Mouse (Mus musculus): ENCODE measurements around the gene Ptprt. TPM values are rescaled to one million over a fixed set of nuclear protein-coding genes. Genes with fewer than 3 reads are reported as not detected.

The Ptprt gene
- polyA plus RNA-seq, 1 experiment from 2014 or later, result 2.4 TPM

DNA sequence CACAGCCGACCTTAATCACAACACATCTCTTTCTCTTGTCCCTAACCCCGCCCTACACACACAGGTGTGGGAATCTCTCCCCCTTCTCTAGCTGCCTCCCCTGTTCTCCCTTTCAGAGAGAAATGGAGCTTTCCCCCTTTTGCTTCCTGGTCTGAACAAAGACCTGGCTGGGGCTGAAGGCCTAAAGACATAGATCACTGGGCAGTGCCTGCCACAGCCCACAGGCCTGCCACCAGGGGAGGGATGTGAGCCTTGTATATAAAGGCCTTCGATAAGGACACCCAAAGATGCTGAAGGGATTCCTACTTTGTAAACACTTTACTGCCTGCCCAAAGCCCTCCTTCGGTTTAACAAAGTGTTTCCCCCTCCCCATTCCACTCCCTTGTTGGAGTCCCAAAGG lies 786 bp upstream of the Ptprt start:
- ATAC-seq (ENCODE audit: insufficient number of reproducible peaks, low FRiP score, low TSS enrichment, low read depth) (no peak), DNase-seq (ENCODE audit: low spot score) (peak; percentile 29)
- H3K9ac ChIP-seq (ENCODE audit: low read length), result no peak overlapping the region
- H3K9me3 ChIP-seq (ENCODE audit: control insufficient read depth, low read length), result no peaks in the 10 kb centered on the region
- no peak overlapping the region; the same call in 1 of the 2 replicates for H3K4me2 ChIP-seq (ENCODE audit: low read depth, severe bottlenecking)
- peak overlapping the region; percentile 47; the same call in 1 of the 2 replicates for H3K4me3 ChIP-seq (ENCODE audit: low read depth, low read length)
- peaks cover 15% of the 10 kb centered on the region; the same call in 1 of the 2 replicates for H3K4me1 ChIP-seq (ENCODE audit: control insufficient read depth, insufficient read depth, low read length)
- H3K36me3 ChIP-seq (ENCODE audit: control insufficient read depth, insufficient read depth, low read length), result no peaks in the 10 kb centered on the region
- H3K27ac ChIP-seq (replicated peaks; ENCODE audit: low read depth, low read length), result no peak overlapping the region
- peaks cover 28% of the 10 kb centered on the region for H3K27me3 ChIP-seq (ENCODE audit: control insufficient read depth, insufficient read depth, low read length)
- WGBS, result 13% methylated on average over 4 of the region's 4 CpGs

DNA sequence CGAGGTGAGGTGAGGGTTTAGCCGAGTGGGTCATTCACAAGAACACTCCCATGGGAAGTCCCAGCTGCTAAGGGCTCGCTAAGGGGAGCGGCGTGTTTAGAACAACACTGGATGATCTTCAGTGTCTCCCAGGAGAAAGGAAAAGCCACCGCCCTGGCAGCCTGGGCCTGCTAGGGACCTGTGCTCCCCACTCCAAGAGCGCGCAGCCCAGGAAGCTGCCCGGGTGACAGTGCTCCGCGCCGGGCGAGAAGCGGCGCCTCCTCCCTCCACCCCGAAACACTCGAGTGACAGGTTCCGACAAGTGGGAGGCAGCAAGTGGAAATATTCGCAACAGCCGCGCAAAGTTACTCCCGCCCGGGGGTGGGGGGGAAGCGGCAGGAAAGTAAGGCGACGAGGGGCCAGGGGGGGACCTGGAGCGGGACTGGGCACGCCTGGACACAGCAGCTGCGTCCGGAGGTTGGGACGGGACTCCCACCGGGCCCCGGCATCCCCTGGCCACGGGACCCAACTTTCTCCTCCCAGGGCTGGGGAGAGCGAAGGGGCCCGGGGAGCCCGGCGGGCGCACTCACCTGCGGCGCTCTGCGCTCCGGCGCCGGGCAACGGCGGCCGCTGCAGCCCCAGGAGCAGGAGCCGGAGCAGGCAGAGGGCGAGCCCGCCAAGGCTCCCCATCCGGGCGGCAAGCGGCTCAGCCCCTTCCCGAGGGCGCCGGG lies 561 bp downstream of the Ptprt start:
- Histone ChIP-seq H3K27me3 (ENCODE audit: control insufficient read depth, insufficient read depth, low read length) (peaks cover 28% of the 10 kb centered on the region), H3K27ac (replicated peaks; ENCODE audit: low read depth, low read length) (no peak overlapping the region), H3K9me3 (ENCODE audit: control insufficient read depth, low read length) (no peaks in the 10 kb centered on the region), H3K4me1 (ENCODE audit: control insufficient read depth, insufficient read depth, low read length) (peaks cover 15% of the 10 kb centered on the region; the same call in 1 of the 2 replicates), H3K4me2 (ENCODE audit: low read depth, severe bottlenecking) (peak overlapping the region; percentile 87), H3K4me3 (ENCODE audit: low read depth, low read length) (peak overlapping the region; percentile 47), H3K36me3 (ENCODE audit: control insufficient read depth, insufficient read depth, low read length) (no peaks in the 10 kb centered on the region), H3K9ac (ENCODE audit: low read length) (peak overlapping the region; percentile 47)
- ATAC-seq (ENCODE audit: insufficient number of reproducible peaks, low FRiP score, low TSS enrichment, low read depth) (no peak; the same call in 1 of the 2 replicates), DNase-seq (ENCODE audit: low spot score) (peak; percentile 60)
- WGBS, result under 1% methylated on average over 51 of the region's 57 CpGs

DNA sequence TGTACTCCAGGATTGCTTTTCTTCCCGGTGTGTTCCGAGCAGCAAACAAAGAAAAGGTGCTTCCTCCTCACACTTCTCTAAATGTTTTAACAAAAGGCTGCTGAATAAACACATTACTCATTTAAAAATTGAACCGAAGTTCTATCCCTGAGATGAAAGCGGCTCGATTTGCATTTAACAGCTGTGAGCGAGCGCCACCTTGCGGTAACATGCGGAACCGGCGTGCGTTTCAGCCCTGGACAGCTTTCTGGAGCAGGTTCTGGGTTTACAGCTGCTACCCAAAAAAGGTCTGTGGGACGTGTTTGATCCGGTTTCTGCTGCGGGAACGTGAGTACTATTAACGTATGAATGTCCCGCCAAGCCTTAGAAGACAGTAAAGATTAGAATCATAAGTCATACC lies 1.9 kb downstream of the Ptprt start:
- Histone ChIP-seq H3K4me1 (ENCODE audit: control insufficient read depth, insufficient read depth, low read length) (peaks cover 15% of the 10 kb centered on the region; the same call in 1 of the 2 replicates), H3K27ac (replicated peaks; ENCODE audit: low read depth, low read length) (no peak overlapping the region), H3K4me3 (ENCODE audit: low read depth, low read length) (no peak overlapping the region), H3K36me3 (ENCODE audit: control insufficient read depth, insufficient read depth, low read length) (no peaks in the 10 kb centered on the region), H3K27me3 (ENCODE audit: control insufficient read depth, insufficient read depth, low read length) (peaks cover 28% of the 10 kb centered on the region), H3K4me2 (ENCODE audit: low read depth, severe bottlenecking) (peak overlapping the region; percentile 87), H3K9me3 (ENCODE audit: control insufficient read depth, low read length) (no peaks in the 10 kb centered on the region), H3K9ac (ENCODE audit: low read length) (no peak overlapping the region)
- DNase-seq (ENCODE audit: low spot score) (peak; percentile 96), ATAC-seq (ENCODE audit: insufficient number of reproducible peaks, low FRiP score, low TSS enrichment, low read depth) (no peak)
- under 1% methylated on average over 18 of the region's 18 CpGs for WGBS

DNA sequence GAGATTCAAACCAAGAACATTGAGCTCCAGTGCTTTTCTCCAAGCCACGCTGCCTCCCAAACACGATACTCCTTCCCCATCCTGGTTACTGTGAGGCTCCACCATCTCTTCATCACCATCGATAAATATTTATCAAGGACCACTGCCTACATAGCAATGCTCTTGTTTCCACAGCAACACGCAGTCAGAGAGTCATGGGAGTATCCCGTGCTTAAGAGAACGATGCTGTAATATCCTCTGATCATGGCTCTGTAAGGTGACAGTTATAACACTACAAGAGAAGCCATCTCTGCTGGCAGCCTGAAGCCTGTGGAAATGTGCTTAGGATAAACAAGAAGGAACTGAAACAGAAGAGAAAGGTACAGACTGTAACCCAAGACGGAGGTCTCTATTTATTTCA lies 3.4 kb downstream of the Ptprt start:
- no peak for DNase-seq (ENCODE audit: low spot score)
- Histone ChIP-seq H3K4me1 (ENCODE audit: control insufficient read depth, insufficient read depth, low read length) (peaks cover 15% of the 10 kb centered on the region; the same call in 1 of the 2 replicates), H3K27me3 (ENCODE audit: control insufficient read depth, insufficient read depth, low read length) (peaks cover 28% of the 10 kb centered on the region), H3K36me3 (ENCODE audit: control insufficient read depth, insufficient read depth, low read length) (no peaks in the 10 kb centered on the region), H3K4me2 (ENCODE audit: low read depth, severe bottlenecking) (no peak overlapping the region), H3K9ac (ENCODE audit: low read length) (no peak overlapping the region), H3K27ac (replicated peaks; ENCODE audit: low read depth, low read length) (no peak overlapping the region), H3K9me3 (ENCODE audit: control insufficient read depth, low read length) (no peaks in the 10 kb centered on the region), H3K4me3 (ENCODE audit: low read depth, low read length) (no peak overlapping the region)
- WGBS, result 54% methylated on average over 7 of the region's 7 CpGs
- no peak for ATAC-seq (ENCODE audit: insufficient number of reproducible peaks, low FRiP score, low TSS enrichment, low read depth)

DNA sequence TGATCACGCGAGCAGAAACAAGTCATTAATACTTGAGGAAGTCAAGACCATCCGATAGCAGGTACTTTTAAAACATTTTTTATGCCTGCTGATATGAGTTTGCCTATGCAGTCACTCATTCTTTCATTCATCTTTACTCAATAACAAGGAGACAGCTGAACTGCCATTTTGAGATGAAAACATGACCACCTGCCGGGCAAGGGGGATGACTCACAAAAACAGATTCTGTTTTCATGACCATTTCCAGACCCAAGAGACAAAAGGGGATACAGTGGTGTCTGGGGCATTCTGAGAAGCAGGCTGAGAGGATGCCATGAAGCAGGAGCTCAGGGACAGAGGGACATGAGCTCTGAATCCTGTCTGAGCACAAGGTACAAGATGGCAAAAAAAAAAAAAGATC lies 6.5 kb downstream of the Ptprt start:
- DNase-seq (ENCODE audit: low spot score) (no peak), ATAC-seq (ENCODE audit: insufficient number of reproducible peaks, low FRiP score, low TSS enrichment, low read depth) (no peak)
- no peak overlapping the region for H3K4me2 ChIP-seq (ENCODE audit: low read depth, severe bottlenecking)
- H3K9me3 ChIP-seq (ENCODE audit: control insufficient read depth, low read length), result no peaks in the 10 kb centered on the region
- H3K9ac ChIP-seq (ENCODE audit: low read length), result no peak overlapping the region
- H3K4me1 ChIP-seq (ENCODE audit: control insufficient read depth, insufficient read depth, low read length), result no peaks in the 10 kb centered on the region
- no peaks in the 10 kb centered on the region for H3K36me3 ChIP-seq (ENCODE audit: control insufficient read depth, insufficient read depth, low read length)
- H3K4me3 ChIP-seq (ENCODE audit: low read depth, low read length), result no peak overlapping the region
- peaks cover 3% of the 10 kb centered on the region for H3K27me3 ChIP-seq (ENCODE audit: control insufficient read depth, insufficient read depth, low read length)
- 88% methylated on average over 4 of the region's 4 CpGs for WGBS
- H3K27ac ChIP-seq (replicated peaks; ENCODE audit: low read depth, low read length), result no peak overlapping the region

DNA sequence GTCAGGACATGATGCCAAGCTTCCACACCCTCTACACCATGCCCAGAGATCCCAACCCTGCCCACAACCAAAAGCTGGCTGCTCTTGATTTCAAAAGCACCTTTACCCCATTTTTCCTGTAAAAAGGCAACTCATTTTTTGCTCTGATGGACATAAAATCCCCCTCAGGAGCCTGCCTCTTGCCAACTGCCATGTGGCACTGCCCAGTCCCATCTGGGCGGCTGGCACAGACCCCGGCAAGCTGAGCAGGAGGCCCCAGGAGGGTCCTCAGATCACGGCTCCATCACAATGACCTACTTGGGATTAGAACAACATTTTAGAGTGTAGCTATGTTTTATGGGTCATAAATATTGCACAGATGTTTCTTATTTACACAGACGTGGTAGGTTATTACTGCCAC lies 22.3 kb downstream of the Ptprt start:
- H3K4me3 ChIP-seq (ENCODE audit: low read depth, low read length), result no peak overlapping the region
- no peaks in the 10 kb centered on the region for H3K27me3 ChIP-seq (ENCODE audit: control insufficient read depth, insufficient read depth, low read length)
- H3K27ac ChIP-seq (replicated peaks; ENCODE audit: low read depth, low read length), result no peak overlapping the region
- H3K4me2 ChIP-seq (ENCODE audit: low read depth, severe bottlenecking), result no peak overlapping the region
- DNase-seq (ENCODE audit: low spot score) (no peak), ATAC-seq (ENCODE audit: insufficient number of reproducible peaks, low FRiP score, low TSS enrichment, low read depth) (peak; percentile 42; the same call in 1 of the 2 replicates)
- H3K36me3 ChIP-seq (ENCODE audit: control insufficient read depth, insufficient read depth, low read length), result no peaks in the 10 kb centered on the region
- H3K9me3 ChIP-seq (ENCODE audit: control insufficient read depth, low read length), result no peaks in the 10 kb centered on the region
- no peak overlapping the region for H3K9ac ChIP-seq (ENCODE audit: low read length)
- 19% methylated on average over 4 of the region's 4 CpGs for WGBS
- H3K4me1 ChIP-seq (ENCODE audit: control insufficient read depth, insufficient read depth, low read length), result peaks cover 3% of the 10 kb centered on the region

DNA sequence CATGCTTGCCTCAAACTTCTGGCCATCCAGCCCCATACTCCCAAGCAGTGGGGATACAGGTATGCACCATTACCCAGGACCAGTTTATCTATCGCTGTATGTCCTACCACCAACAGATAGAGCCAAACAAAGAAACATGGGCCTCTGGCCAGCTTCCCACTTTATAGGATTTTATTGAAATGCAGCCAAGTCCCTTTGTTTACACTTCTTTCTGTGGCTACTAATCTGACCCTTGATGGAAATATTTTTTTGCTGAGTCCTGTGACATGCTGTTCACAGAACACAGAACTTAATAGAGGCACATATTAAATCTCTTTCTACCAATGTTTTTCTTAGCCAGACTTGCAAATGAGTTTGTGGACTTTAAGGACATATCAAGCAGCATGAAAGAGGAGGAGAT lies 23.4 kb downstream of the Ptprt start:
- WGBS, result 95% methylated on average over 1 of the region's 1 CpGs
- Histone ChIP-seq H3K4me3 (ENCODE audit: low read depth, low read length) (no peak overlapping the region), H3K4me1 (ENCODE audit: control insufficient read depth, insufficient read depth, low read length) (peaks cover 3% of the 10 kb centered on the region), H3K27me3 (ENCODE audit: control insufficient read depth, insufficient read depth, low read length) (no peaks in the 10 kb centered on the region), H3K36me3 (ENCODE audit: control insufficient read depth, insufficient read depth, low read length) (no peaks in the 10 kb centered on the region), H3K9me3 (ENCODE audit: control insufficient read depth, low read length) (no peaks in the 10 kb centered on the region), H3K9ac (ENCODE audit: low read length) (no peak overlapping the region), H3K4me2 (ENCODE audit: low read depth, severe bottlenecking) (no peak overlapping the region), H3K27ac (replicated peaks; ENCODE audit: low read depth, low read length) (no peak overlapping the region)
- DNase-seq (ENCODE audit: low spot score), result no peak
- ATAC-seq (ENCODE audit: insufficient number of reproducible peaks, low FRiP score, low TSS enrichment, low read depth), result no peak

DNA sequence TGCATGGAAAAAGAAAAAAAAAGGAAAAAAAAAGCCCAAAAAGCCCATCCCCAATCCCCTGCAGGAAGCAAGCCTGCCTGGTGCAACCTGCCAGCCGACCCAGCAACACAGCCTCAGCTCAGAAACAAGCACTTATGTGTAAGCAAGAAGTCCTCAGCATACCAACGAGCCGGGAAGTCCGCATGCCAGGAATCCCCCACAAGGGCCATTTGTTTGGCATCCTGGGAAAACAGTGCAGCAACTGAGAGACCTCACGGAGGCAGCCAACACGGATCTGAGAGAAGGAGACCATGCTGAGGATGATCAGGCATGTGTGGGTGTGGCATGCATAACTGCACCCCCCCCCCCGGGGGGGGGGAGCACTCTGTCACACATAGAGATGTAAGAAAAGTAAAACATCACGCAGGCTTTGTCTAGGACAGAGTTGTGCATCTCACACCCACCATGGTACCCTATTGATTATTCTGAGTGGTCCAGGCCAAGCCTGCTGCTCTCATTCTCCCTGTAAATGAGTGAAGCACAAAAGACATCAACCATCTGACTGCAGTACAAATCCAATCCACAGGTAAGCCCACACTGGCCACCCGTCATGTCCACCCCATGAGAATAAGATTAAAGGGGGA lies 24.4 kb downstream of the Ptprt start:
- no peaks in the 10 kb centered on the region for H3K27me3 ChIP-seq (ENCODE audit: control insufficient read depth, insufficient read depth, low read length)
- ATAC-seq (ENCODE audit: insufficient number of reproducible peaks, low FRiP score, low TSS enrichment, low read depth) (no peak), DNase-seq (ENCODE audit: low spot score) (no peak)
- WGBS, result 56% methylated on average over 9 of the region's 9 CpGs
- H3K4me3 ChIP-seq (ENCODE audit: low read depth, low read length), result no peak overlapping the region
- no peak overlapping the region for H3K27ac ChIP-seq (replicated peaks; ENCODE audit: low read depth, low read length)
- H3K9ac ChIP-seq (ENCODE audit: low read length), result no peak overlapping the region
- no peaks in the 10 kb centered on the region for H3K36me3 ChIP-seq (ENCODE audit: control insufficient read depth, insufficient read depth, low read length)
- no peaks in the 10 kb centered on the region for H3K9me3 ChIP-seq (ENCODE audit: control insufficient read depth, low read length)
- H3K4me1 ChIP-seq (ENCODE audit: control insufficient read depth, insufficient read depth, low read length), result peaks cover 3% of the 10 kb centered on the region
- H3K4me2 ChIP-seq (ENCODE audit: low read depth, severe bottlenecking), result no peak overlapping the region
